Mouse (Mus musculus): ENCODE results near the gene Cyp2c66.

DNA sequence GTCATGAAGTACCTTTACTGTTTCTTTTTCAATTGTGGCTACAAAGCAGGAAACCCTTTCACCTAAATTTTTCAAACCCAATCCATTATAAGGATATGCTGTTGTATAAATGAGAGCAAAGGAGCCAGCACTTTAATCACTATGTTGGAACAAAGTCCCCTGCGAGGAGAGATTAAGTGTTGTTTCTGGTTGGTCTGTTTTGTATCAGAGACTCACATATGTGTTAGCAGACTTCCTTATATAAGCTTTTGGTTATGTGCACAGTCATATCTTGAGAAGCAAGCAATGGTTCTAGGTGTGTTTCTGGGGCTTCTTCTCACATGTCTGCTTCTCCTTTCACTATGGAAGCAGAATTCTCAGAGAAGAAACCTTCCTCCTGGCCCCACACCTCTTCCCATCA is at the start of gene Cyp2c66:
- no peak for TF ChIP-seq SMC3 (IDR thresholded peaks at IDR 0.05; ENCODE audit: low read depth, low read length)
- no peak for TF ChIP-seq GATA1 (IDR thresholded peaks at IDR 0.05; ENCODE audit: low read depth, low read length)
